Mouse (Mus musculus) liver, adult 2 months (tissue): ENCODE measurements at regions not wholly inside any gene's neighbourhood (a gene's known extent, or its start where the extent isn't known, plus 50 kb on each side); places are given as distances from the start of the nearest gene placed in this dataset.

Experiments
- DNase-seq: peaks from one replicate; pipeline ENCODE4 v3.0.0-alpha.2; 2011; ENCODE audit warnings: low read depth, low spot score; ENCODE audit errors: extremely low read depth
- H3K27ac ChIP-seq: fragments of 200-500 bp; replicated peaks from 2 replicates; pipeline ENCODE4 v1.5.1; 2012; ENCODE audit warnings: low read depth, mild to moderate bottlenecking, control low read depth, inconsistent platforms, low read length; ENCODE audit not compliant: insufficient read depth
- H3K27me3 ChIP-seq: fragments of 200-500 bp; 2 replicates; pipeline ENCODE4 v1.6.1; 2012; ENCODE audit warnings: mild to moderate bottlenecking, moderate library complexity, low read length, inconsistent platforms; ENCODE audit not compliant: control insufficient read depth, insufficient read depth
- H3K36me3 ChIP-seq: fragments of 200-500 bp; 2 replicates; pipeline ENCODE4 v1.6.1; 2012; ENCODE audit warnings: low read length, inconsistent platforms; ENCODE audit not compliant: control insufficient read depth, insufficient read depth
- H3K4me1 ChIP-seq: fragments of 200-500 bp; 2 replicates; pipeline ENCODE4 v1.6.1; 2011; ENCODE audit warnings: low read length; ENCODE audit not compliant: control insufficient read depth, insufficient read depth
- H3K4me3 ChIP-seq: fragments of 200-500 bp; 2 replicates; pipeline ENCODE4 v1.5.1; 2011; ENCODE audit warnings: low read depth, mild to moderate bottlenecking, control low read depth, low read length, moderate library complexity; ENCODE audit not compliant: insufficient read depth
- H3K79me2 ChIP-seq: fragments of 200-500 bp; 2 replicates; pipeline ENCODE4 v1.6.1; 2012; ENCODE audit warnings: inconsistent platforms, mild to moderate bottlenecking, low read length, moderate library complexity; ENCODE audit not compliant: control insufficient read depth, insufficient read depth
- H3K9ac ChIP-seq: fragments of 200-500 bp; 2 replicates; pipeline ENCODE4 v1.6.1; 2012; ENCODE audit warnings: low read depth, mild to moderate bottlenecking, control low read depth, inconsistent platforms, low read length
- CTCF ChIP-seq: fragments of 200-500 bp; IDR thresholded peaks from 2 replicates; pipeline ENCODE4 v1.5.1; 2011; ENCODE audit warnings: low read depth, low read length, control low read depth
- POLR2A ChIP-seq: fragments of 200-500 bp; IDR thresholded peaks from 2 replicates; pipeline ENCODE4 v1.6.1; 2011; ENCODE audit warnings: low read length, control low read depth; ENCODE audit not compliant: insufficient read depth; ENCODE audit errors: extremely low read depth
- WGBS: fragments of 180-500 bp; shearing (Covaris S2); methylation state at CpG from one replicate; pipeline ENCODE4 v1.1.7; 2018; 5-methylcytosine and 5-hydroxymethylcytosine counted together

DNA sequence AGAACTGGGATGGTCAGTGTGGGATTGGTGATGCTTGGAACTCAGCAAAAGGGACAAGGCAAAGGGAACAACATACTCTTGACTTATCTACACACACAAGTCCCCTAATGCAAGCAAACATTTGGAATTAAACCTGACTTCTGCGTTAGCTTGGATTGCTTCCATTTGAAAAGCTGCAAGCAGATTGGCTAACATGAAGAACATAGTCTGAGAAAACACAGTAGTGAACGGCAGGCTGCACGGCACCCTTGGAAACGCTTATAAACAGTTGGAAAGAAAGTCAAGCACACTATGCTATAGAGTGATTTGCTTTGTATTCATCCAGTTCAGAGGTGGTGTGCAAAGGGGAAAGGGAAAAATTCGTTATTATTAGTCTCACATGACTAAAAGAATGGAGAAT, 387.9 kb upstream of the Igfbp7 start:
- Histone ChIP-seq H3K4me3 (no peak overlapping the region), H3K9ac (no peak overlapping the region), H3K79me2 (no peaks in the 10 kb centered on the region), H3K27me3 (no peaks in the 10 kb centered on the region), H3K36me3 (no peaks in the 10 kb centered on the region), H3K4me1 (no peaks in the 10 kb centered on the region), H3K27ac (no peak overlapping the region)
- WGBS = 70% methylated on average over 5 of the region's 5 CpGs
- no peak for DNase-seq
- no peak for TF ChIP-seq CTCF
- no peak for TF ChIP-seq POLR2A

- no peaks in the 10 kb centered on the region for H3K79me2 ChIP-seq
- no peaks in the 10 kb centered on the region for H3K4me1 ChIP-seq
- no peak overlapping the region for H3K4me3 ChIP-seq
- TF ChIP-seq CTCF = no peak
- TF ChIP-seq POLR2A = no peak
- no peaks in the 10 kb centered on the region for H3K27me3 ChIP-seq
- H3K27ac ChIP-seq = no peak overlapping the region
- 52% methylated on average over 2 of the region's 2 CpGs for WGBS
- no peak for DNase-seq
- no peaks in the 10 kb centered on the region for H3K36me3 ChIP-seq
- no peak overlapping the region for H3K9ac ChIP-seq
Measured at GRCm38 (mm10) chr5:77783953-77784352, 376.1 kb upstream of the Igfbp7 start.

GRCm38 (mm10) chr5:77762426-77763042, 354.7 kb upstream of the Igfbp7 start:
- no peak overlapping the region for H3K9ac ChIP-seq
- no peak overlapping the region for H3K27ac ChIP-seq
- no peaks in the 10 kb centered on the region for H3K27me3 ChIP-seq
- WGBS = 81% methylated on average over 6 of the region's 6 CpGs
- H3K4me3 ChIP-seq = no peak overlapping the region
- no peaks in the 10 kb centered on the region for H3K79me2 ChIP-seq
- no peaks in the 10 kb centered on the region for H3K4me1 ChIP-seq
- TF ChIP-seq CTCF (no peak), POLR2A (no peak)
- DNase-seq = no peak
- H3K36me3 ChIP-seq = no peaks in the 10 kb centered on the region

- no peak for DNase-seq
- Histone ChIP-seq H3K79me2 (no peaks in the 10 kb centered on the region), H3K4me1 (no peaks in the 10 kb centered on the region), H3K9ac (no peak overlapping the region), H3K27ac (no peak overlapping the region), H3K4me3 (no peak overlapping the region), H3K36me3 (no peaks in the 10 kb centered on the region), H3K27me3 (no peaks in the 10 kb centered on the region)
- 86% methylated on average over 6 of the region's 6 CpGs for WGBS
- TF ChIP-seq POLR2A = no peak
- TF ChIP-seq CTCF = no peak
Measured at GRCm38 (mm10) chr5:77762013-77762412, 354.2 kb upstream of the Igfbp7 start.

DNA sequence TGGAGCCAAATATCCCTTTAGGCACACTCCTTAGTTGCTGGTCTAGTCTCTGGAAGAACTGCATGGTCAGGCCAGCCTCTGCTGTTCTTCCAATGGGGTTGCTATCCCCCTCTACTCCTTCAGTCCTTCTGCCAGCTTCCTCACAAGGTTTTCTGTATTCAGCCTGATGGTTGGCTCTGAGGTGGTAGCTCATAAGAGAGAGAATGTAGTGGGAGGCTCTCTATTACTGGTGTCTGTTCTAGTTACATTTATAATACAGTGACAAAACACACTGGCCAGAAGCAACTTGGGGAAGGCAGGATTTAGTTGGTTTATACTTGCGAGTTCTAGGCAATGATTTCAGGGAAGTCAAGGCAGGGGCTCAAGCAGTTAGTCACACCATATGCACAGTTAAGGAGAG, 341.1 kb upstream of the Igfbp7 start:
- no peak overlapping the region for H3K9ac ChIP-seq
- H3K4me3 ChIP-seq = no peak overlapping the region
- H3K27me3 ChIP-seq = no peaks in the 10 kb centered on the region
- H3K27ac ChIP-seq = no peak overlapping the region
- WGBS = 81% methylated on average over 1 of the region's 1 CpGs
- TF ChIP-seq POLR2A (no peak), CTCF (no peak)
- no peaks in the 10 kb centered on the region for H3K79me2 ChIP-seq
- DNase-seq = no peak
- no peaks in the 10 kb centered on the region for H3K36me3 ChIP-seq
- H3K4me1 ChIP-seq = no peaks in the 10 kb centered on the region

- no peaks in the 10 kb centered on the region for H3K79me2 ChIP-seq
- no peaks in the 10 kb centered on the region for H3K27me3 ChIP-seq
- H3K4me3 ChIP-seq = no peak overlapping the region
- 75% methylated on average over 5 of the region's 5 CpGs for WGBS
- DNase-seq = no peak
- no peaks in the 10 kb centered on the region for H3K4me1 ChIP-seq
- no peak for TF ChIP-seq CTCF
- no peak overlapping the region for H3K9ac ChIP-seq
- H3K36me3 ChIP-seq = no peaks in the 10 kb centered on the region
- no peak overlapping the region for H3K27ac ChIP-seq
Measured at GRCm38 (mm10) chr5:77746604-77747003, 338.8 kb upstream of the Igfbp7 start.
